Mouse (Mus musculus) central nervous system, embryonic 18 days (tissue): Measurements from ENCODE around the gene N4bp3. TPM values are rescaled to one million over a fixed set of nuclear protein-coding genes. Genes with fewer than 3 reads are reported as not detected.

ENCODE experiments used
- polyA plus RNA-seq: library from polyadenylated mRNA; depleted of rRNA; stranded (reverse); fragments of >200 nt; gene quantifications from 2 replicates; pipeline ENCODE4 v1.2.3, GENCODE M21; 2012; rRNA removed

Gene N4bp3
- polyA plus RNA-seq = 11.4 and 13.2 TPM in 2 replicates

GRCm38 (mm10) chr11:51650691-51651515 is at the start of gene N4bp3, which contains the start of gene D930048N14Rik:
Gene N4bp3 (minus strand): TSS chr11:51650842.
Gene D930048N14Rik (plus strand): TSS chr11:51650954.

GRCm38 (mm10) chr11:51688330-51689328 is 38.0 kb upstream of the N4bp3 start, which contains the start of gene 0610009B22Rik:
Gene 0610009B22Rik (minus strand): TSS chr11:51688874.

GRCm38 (mm10) chr11:51635525-51636322 is 14.9 kb downstream of the N4bp3 start, which contains the start of gene Rmnd5b:
Gene Rmnd5b (minus strand): TSS chr11:51635896.

GRCm38 (mm10) chr11:51619409-51620060 is 31.1 kb downstream of the N4bp3 start, which contains the start of gene Nhp2:
Gene Nhp2 (plus strand): TSS chr11:51619735.

GRCm38 (mm10) chr11:51606447-51607095 is 44.1 kb downstream of the N4bp3 start, which contains the start of gene Hnrnpab:
Gene Hnrnpab (minus strand): TSS chr11:51606847.

Other genes starting within 250 kb of the N4bp3 start
- 6.6 and 7.3 TPM in 2 replicates for gene Phykpl, start 66.1 kb downstream of the N4bp3 start, polyA plus RNA-seq
- 444 and 467 TPM in 2 replicates for gene Hnrnpab, start 44.0 kb downstream of the N4bp3 start, polyA plus RNA-seq
- gene Nhp2, start 31.1 kb downstream of the N4bp3 start, polyA plus RNA-seq = 74.7 and 79.1 TPM in 2 replicates
- gene Rmnd5b, start 14.9 kb downstream of the N4bp3 start, polyA plus RNA-seq = 76.4 and 79.9 TPM in 2 replicates
- 3.2 and 3.3 TPM in 2 replicates for gene D930048N14Rik, start 112 bp upstream of the N4bp3 start, polyA plus RNA-seq
- 54.5 and 57.5 TPM in 2 replicates for gene 0610009B22Rik, start 38.0 kb upstream of the N4bp3 start, polyA plus RNA-seq
- gene Sec24a, start 112.8 kb upstream of the N4bp3 start, polyA plus RNA-seq = 9.7 and 10.1 TPM in 2 replicates
- gene Sar1b, start 112.8 kb upstream of the N4bp3 start, polyA plus RNA-seq = 105 and 120 TPM in 2 replicates
- 2.3 TPM in 2 replicates for gene Jade2, start 206.8 kb upstream of the N4bp3 start, polyA plus RNA-seq